Mouse (Mus musculus) midbrain, embryonic 16.5 days (tissue): ENCODE data around the gene Slc34a2. TPM values are rescaled to one million over a fixed set of nuclear protein-coding genes. Genes with fewer than 3 reads are reported as not detected.

Experiments
- ATAC-seq: fragments of 200-750 bp; cut with Nextera tagmentation; 2 replicates; pipeline ENCODE4 v1.8.0; 2017; ENCODE audit warnings: moderate TSS enrichment
- H3K27ac ChIP-seq: fragments of 300-500 bp; sonication (generic); 2 replicates; pipeline ENCODE4 v1.5.1; 2014; ENCODE audit warnings: mild to moderate bottlenecking, low read length, mixed read lengths
- H3K27me3 ChIP-seq: fragments of 300-500 bp; sonication (generic); 2 replicates; pipeline ENCODE4 v1.6.1; 2014; ENCODE audit warnings: low read depth, low read length, mixed read lengths; ENCODE audit not compliant: control insufficient read depth, insufficient read depth
- H3K36me3 ChIP-seq: fragments of 300-500 bp; sonication (generic); 2 replicates; pipeline ENCODE4 v1.6.1; 2014; ENCODE audit warnings: mild to moderate bottlenecking, low read length, moderate library complexity, mixed read lengths; ENCODE audit not compliant: control insufficient read depth, insufficient read depth
- H3K4me1 ChIP-seq: fragments of 300-500 bp; sonication (generic); 2 replicates; pipeline ENCODE4 v1.6.1; 2014; ENCODE audit warnings: mild to moderate bottlenecking, low read length, mixed read lengths; ENCODE audit not compliant: control insufficient read depth, insufficient read depth
- H3K4me2 ChIP-seq: fragments of 300-500 bp; sonication (generic); 2 replicates; pipeline ENCODE4 v1.6.1; 2014; ENCODE audit warnings: mild to moderate bottlenecking, low read length, mixed read lengths
- H3K4me3 ChIP-seq: fragments of 300-500 bp; sonication (generic); 2 replicates; pipeline ENCODE4 v1.5.1; 2014; ENCODE audit warnings: low read depth, mild to moderate bottlenecking, low read length, moderate library complexity, mixed read lengths
- H3K9ac ChIP-seq: fragments of 300-500 bp; sonication (generic); 2 replicates; pipeline ENCODE4 v1.6.1; 2014; ENCODE audit warnings: low read depth, low read length, mixed read lengths
- H3K9me3 ChIP-seq: fragments of 300-500 bp; sonication (generic); replicated peaks from 2 replicates; pipeline ENCODE4 v1.6.1; 2014; ENCODE audit warnings: mild to moderate bottlenecking, low read length, mixed read lengths; ENCODE audit not compliant: control insufficient read depth, poor library complexity, severe bottlenecking
- WGBS: fragments of 180-500 bp; shearing (Covaris S2); extraction: QIAGEN DNeasy Blood & Tissue Kit; methylation state at CpG from one replicate; pipeline ENCODE4 v1.1.7; 2014; 5-methylcytosine and 5-hydroxymethylcytosine counted together
- polyA plus RNA-seq: library from polyadenylated mRNA; unstranded; fragments of >200 nt; fragmentation: Nextera tagmentation; extraction: Ambion mirVana; gene quantifications from 2 replicates; pipeline ENCODE4 v1.2.1, GENCODE M21; 2015

The Slc34a2 gene
- polyA plus RNA-seq, 1 experiment from 2014 or later, result 0.15 TPM

DNA sequence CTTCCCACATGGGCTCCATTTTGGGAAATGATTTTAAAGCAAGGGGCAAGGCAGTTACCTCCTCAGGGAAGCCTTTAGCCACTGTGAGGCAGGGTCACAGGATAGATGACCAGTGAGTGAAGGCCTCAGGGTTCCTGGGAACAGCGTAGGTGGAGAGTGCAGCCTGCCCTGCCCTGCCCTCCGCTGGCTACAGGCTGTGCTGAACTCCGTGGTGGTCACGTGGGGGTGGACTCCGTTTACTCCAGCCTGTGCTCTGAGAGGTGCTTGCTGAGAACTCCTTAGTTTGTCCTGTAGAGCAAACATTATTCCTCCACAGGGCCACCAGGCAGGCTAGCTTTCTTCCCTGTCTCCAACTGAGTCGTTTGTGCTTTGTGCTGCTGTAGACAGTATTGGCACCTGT, 10.1 kb downstream of the Slc34a2 start:
- no peaks in the 10 kb centered on the region for H3K36me3 ChIP-seq
- no peak for ATAC-seq

DNA sequence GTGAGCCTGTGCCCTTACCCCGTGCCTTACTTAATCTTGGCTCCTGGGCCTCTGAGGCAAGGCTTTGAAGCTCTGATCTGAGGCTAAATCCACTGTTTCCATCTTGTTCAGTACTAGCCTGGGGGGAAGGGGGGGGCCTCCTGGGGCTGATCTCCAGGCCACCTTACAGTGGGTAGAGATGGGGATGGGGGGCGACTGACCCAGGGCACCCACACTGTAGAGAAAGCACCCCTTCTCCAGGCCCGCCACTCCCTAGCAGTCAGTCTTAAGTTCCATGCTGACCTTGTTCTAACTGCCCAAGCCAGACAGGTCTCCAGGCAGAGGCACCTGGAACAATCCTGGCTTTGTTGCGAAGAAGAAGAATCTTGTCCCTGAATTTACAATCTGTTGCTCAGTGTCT, 10.7 kb downstream of the Slc34a2 start:
- ATAC-seq, result peak; percentile 46; the same call in 1 of the 2 replicates
- H3K9me3 ChIP-seq, result no peaks in the 10 kb centered on the region
- no peaks in the 10 kb centered on the region for H3K36me3 ChIP-seq
- peak overlapping the region; percentile 88 for H3K4me2 ChIP-seq
- peaks cover 7% of the 10 kb centered on the region; the same call in 1 of the 2 replicates for H3K4me1 ChIP-seq
- peaks cover 6% of the 10 kb centered on the region for H3K27me3 ChIP-seq
- 21% methylated on average over 3 of the region's 4 CpGs for WGBS
- H3K4me3 ChIP-seq, result peak overlapping the region; percentile 44
- no peak overlapping the region for H3K27ac ChIP-seq
- peak overlapping the region; percentile 64; the same call in 1 of the 2 replicates for H3K9ac ChIP-seq

More for the DNA sequence above, 10.1 kb downstream of the Slc34a2 start:
- 12% methylated on average over 6 of the region's 6 CpGs for WGBS
- H3K4me3 ChIP-seq, result no peak overlapping the region
- no peak overlapping the region for H3K9ac ChIP-seq
- peaks cover 7% of the 10 kb centered on the region; the same call in 1 of the 2 replicates for H3K4me1 ChIP-seq
- H3K4me2 ChIP-seq, result no peak overlapping the region
- H3K9me3 ChIP-seq, result no peaks in the 10 kb centered on the region
- H3K27me3 ChIP-seq, result peaks cover 6% of the 10 kb centered on the region
- no peak overlapping the region for H3K27ac ChIP-seq

DNA sequence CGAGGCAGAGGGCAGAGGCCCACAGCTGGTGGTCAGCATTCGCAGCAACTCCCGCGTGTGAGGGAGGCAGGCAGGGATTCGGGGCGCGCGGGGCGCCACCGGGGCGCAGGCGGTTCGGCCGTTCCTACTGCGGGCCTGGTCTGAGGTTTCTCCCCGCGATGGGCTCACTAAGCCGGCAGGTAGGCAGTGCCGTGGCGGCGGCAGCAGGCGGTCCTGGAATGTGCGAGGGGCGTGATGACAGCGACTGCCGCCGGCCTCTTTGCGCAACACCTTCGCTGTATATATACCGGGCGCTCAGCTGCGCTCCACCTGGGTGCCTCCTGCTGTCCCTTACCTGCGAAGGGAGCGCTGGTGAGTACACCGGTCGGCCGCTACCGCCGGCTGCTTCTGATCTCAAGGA, 11.2 kb downstream of the Slc34a2 start:
- peak overlapping the region; percentile 64; the same call in 1 of the 2 replicates for H3K9ac ChIP-seq
- peak overlapping the region; percentile 88 for H3K4me2 ChIP-seq
- H3K27me3 ChIP-seq, result peaks cover 6% of the 10 kb centered on the region
- no peak overlapping the region for H3K27ac ChIP-seq
- ATAC-seq, result peak; percentile 85
- H3K36me3 ChIP-seq, result no peaks in the 10 kb centered on the region
- no peaks in the 10 kb centered on the region for H3K9me3 ChIP-seq
- peak overlapping the region; percentile 44 for H3K4me3 ChIP-seq
- peaks cover 7% of the 10 kb centered on the region; the same call in 1 of the 2 replicates for H3K4me1 ChIP-seq
- 2% methylated on average over 39 of the region's 39 CpGs for whole genome bisulfite sequencing

DNA sequence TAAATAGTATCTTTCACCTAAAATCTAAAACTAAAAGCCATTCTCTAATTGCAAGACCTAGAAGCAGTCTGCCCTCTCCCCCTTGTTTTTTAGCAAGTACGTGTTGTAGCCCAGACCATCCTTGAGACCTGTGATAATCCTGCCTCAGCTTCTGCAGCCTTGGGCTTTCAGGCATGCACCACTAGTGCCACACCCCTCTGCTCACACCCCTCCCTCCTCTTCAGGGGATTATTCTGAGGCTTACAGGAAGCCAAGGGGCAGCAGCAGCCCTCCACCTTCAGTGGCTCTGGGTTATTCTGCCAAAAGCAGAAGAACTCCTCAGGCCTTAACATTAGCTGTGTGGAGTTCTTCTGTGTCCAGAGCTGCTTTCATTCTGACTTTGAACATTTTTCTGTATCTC, 13.1 kb downstream of the Slc34a2 start:
- no peak for ATAC-seq
- Histone ChIP-seq H3K4me1 (peaks cover 7% of the 10 kb centered on the region; the same call in 1 of the 2 replicates), H3K4me2 (no peak overlapping the region), H3K27ac (no peak overlapping the region), H3K9me3 (no peaks in the 10 kb centered on the region), H3K4me3 (no peak overlapping the region), H3K27me3 (peaks cover 6% of the 10 kb centered on the region), H3K36me3 (no peaks in the 10 kb centered on the region), H3K9ac (no peak overlapping the region)
- WGBS, result 40% methylated on average over 1 of the region's 1 CpGs

DNA sequence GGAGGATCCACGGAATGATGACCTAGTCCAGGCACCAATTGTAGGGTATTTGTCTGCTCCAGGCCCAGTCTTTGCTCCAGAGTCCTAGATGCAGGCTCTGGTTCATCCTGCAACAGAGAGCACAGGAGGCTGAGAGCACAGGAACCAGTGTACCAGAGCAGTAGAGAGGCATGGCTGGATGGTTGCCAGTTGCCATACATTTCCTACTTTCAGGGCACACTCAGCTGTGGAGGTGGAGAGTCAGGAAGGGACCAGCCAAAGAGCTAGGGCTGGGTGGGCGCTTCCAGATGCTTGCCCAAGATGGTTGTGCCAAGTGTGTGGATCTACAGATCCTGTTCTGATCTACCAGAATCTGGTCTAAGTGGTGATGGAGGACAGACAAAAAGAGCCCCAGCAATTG, 15.4 kb downstream of the Slc34a2 start:
- Histone ChIP-seq H3K4me3 (no peak overlapping the region), H3K27ac (no peak overlapping the region), H3K36me3 (no peaks in the 10 kb centered on the region), H3K9ac (no peak overlapping the region), H3K9me3 (no peaks in the 10 kb centered on the region), H3K4me2 (no peak overlapping the region), H3K4me1 (peaks cover 7% of the 10 kb centered on the region; the same call in 1 of the 2 replicates), H3K27me3 (peaks cover under 1% of the 10 kb centered on the region)
- no peak for ATAC-seq
- WGBS, result 87% methylated on average over 2 of the region's 2 CpGs

DNA sequence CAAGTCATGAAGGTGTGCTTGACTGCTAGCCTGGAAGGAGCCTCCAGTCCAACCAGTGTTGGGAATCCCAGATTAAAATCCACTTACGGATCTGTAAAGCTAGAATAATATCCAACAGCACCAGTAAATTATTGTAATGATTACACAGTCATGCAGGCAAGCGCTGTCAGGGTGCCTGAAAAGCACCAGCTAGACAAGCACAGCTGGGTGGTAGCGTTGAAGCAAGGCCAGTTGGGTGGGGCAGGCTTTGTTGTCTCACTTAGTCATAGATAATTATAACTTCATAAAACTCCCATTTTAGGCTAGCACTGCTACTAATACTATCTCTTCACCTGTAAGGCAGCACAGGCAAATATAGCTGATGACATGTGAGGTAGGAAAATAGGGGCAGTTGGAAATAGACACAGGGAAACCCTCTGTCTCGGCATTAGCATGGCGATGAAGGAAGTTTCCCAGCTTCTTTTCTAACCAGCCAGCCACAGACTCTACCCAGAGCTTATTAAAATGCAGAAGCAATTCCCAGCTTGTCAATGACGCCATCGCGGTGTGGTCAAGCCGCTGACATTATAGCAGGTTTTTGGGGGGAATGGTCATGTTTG, 23.8 kb downstream of the Slc34a2 start:
- WGBS, result 93% methylated on average over 9 of the region's 9 CpGs
- no peaks in the 10 kb centered on the region for H3K27me3 ChIP-seq
- no peaks in the 10 kb centered on the region for H3K36me3 ChIP-seq
- H3K4me1 ChIP-seq, result no peaks in the 10 kb centered on the region
- no peak overlapping the region for H3K27ac ChIP-seq
- ATAC-seq, result no peak
- H3K9me3 ChIP-seq, result no peaks in the 10 kb centered on the region
- H3K4me2 ChIP-seq, result no peak overlapping the region
- H3K4me3 ChIP-seq, result no peak overlapping the region
- H3K9ac ChIP-seq, result no peak overlapping the region

DNA sequence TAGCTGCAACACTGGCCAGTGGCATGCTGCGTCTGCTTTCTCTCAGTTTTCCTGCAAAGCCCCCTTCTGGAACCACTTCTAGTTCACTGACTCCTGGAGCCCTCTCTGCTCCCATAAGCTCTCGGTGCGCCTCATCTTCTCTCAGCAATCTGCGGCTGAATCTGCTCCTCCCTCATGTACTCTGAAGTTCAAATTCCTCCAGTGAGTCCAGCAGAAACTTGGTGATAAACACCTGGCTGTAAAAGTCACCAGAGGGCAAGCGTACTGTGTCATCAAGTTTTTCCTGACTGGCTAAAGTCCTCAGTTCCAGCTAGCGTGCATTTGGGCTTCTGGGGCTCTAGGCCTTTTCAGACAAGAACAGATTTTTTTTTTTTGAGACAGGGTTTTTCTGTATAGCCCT, 36.7 kb downstream of the Slc34a2 start:
- no peak for ATAC-seq
- Histone ChIP-seq H3K4me1 (no peaks in the 10 kb centered on the region), H3K36me3 (no peaks in the 10 kb centered on the region), H3K27me3 (no peaks in the 10 kb centered on the region), H3K4me3 (no peak overlapping the region), H3K4me2 (no peak overlapping the region), H3K9me3 (no peaks in the 10 kb centered on the region), H3K9ac (no peak overlapping the region), H3K27ac (no peak overlapping the region)
- WGBS, result 84% methylated on average over 6 of the region's 6 CpGs

DNA sequence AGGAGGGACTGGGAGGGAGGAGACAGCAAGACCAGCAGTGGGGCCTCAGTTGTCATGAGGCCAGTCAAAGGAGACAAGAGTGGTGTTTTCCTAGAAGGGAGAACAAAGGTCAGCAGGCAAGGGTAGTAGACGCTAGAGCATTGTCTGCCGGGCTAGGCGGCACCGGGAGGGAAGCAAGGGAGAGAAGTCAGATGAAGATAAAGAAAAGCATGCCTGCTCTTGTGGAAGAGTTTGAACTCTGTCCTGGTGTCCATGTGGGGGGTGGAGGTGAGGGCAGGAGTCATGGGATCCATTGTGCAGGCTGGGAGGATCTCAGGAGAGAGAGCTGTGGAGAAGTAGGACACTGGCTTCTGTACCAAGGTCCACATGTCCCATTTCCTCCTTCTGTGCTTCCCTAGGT, 40.6 kb downstream of the Slc34a2 start:
- Histone ChIP-seq H3K4me1 (no peaks in the 10 kb centered on the region), H3K36me3 (no peaks in the 10 kb centered on the region), H3K9ac (no peak overlapping the region), H3K4me2 (no peak overlapping the region), H3K27ac (no peak overlapping the region), H3K9me3 (no peaks in the 10 kb centered on the region), H3K27me3 (no peaks in the 10 kb centered on the region), H3K4me3 (no peak overlapping the region)
- 85% methylated on average over 4 of the region's 4 CpGs for WGBS
- ATAC-seq, result no peak

DNA sequence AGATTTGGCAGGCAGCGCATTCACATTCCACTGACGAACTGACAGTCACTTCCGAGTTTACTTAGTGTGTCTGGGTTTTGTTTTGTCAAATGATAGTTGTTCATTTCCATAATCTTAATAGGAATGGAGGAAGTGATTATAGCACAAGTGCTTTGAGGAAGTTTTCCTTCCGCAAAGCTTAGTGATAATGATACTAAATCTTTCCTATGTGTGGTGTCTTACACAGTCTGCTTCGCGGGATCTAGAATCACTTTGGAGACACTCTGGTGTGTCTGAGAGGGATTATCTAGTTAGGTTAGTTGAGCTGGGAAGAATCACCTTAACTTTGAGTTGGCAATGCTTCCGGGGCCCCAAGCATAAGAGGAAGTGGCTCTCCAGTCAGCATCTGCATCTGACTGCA, 49.6 kb downstream of the Slc34a2 start:
- no peaks in the 10 kb centered on the region for H3K27me3 ChIP-seq

More for the DNA sequence above, 49.6 kb downstream of the Slc34a2 start:
- no peak overlapping the region for H3K27ac ChIP-seq
- H3K4me3 ChIP-seq, result no peak overlapping the region
- WGBS, result 90% methylated on average over 7 of the region's 7 CpGs
- no peaks in the 10 kb centered on the region for H3K9me3 ChIP-seq
- no peak overlapping the region for H3K9ac ChIP-seq
- no peak overlapping the region for H3K4me2 ChIP-seq
- H3K4me1 ChIP-seq, result no peaks in the 10 kb centered on the region
- no peak for ATAC-seq
- no peaks in the 10 kb centered on the region for H3K36me3 ChIP-seq
